In genomic region chr14:89063971-89064370, GRCm38 (mm10) we compare ENCODE assay signal across 25 mouse cellular contexts.
"Had no signal": no experiment of that assay in that cellular context is flagged by ENCODE, and none has a peak within 500 bp of the region (broad histone marks: within the 10 kb centered on the region; RNA-seq: fewer than 3 reads in every experiment).

No protein-coding gene starts in this region.

- H3K27ac ChIP-seq: heart, adult 2 months; heart, embryonic 13.5 days; heart, embryonic 15.5 days; hindbrain, embryonic 13.5 days; hindbrain, embryonic 15.5 days; hindbrain, postnatal 0 days; kidney, embryonic 15.5 days; kidney, postnatal 0 days; layer of hippocampus, adult 2 months; left cerebral cortex, adult 2 months; limb, embryonic 10.5 days; limb, embryonic 12.5 days had no signal

- H3K4me1 ChIP-seq: heart, embryonic 13.5 days; heart, embryonic 15.5 days; hindbrain, embryonic 13.5 days; hindbrain, embryonic 15.5 days; kidney, embryonic 15.5 days; limb, embryonic 10.5 days; limb, embryonic 12.5 days had no signal

- H3K4me2 ChIP-seq: heart, embryonic 11.5 days; heart, embryonic 13.5 days; heart, embryonic 15.5 days; hindbrain, embryonic 13.5 days; hindbrain, embryonic 15.5 days; kidney, embryonic 15.5 days; limb, embryonic 12.5 days; liver, embryonic 11.5 days had no signal

- H3K9ac ChIP-seq: forebrain, postnatal 0 days; heart, embryonic 13.5 days; heart, embryonic 15.5 days; hindbrain, embryonic 13.5 days; hindbrain, embryonic 15.5 days; kidney, embryonic 15.5 days; limb, embryonic 12.5 days had no signal

- H3K36me3 ChIP-seq: heart, embryonic 13.5 days; heart, embryonic 15.5 days; hindbrain, embryonic 13.5 days; hindbrain, embryonic 15.5 days; kidney, embryonic 15.5 days; limb, embryonic 10.5 days; limb, embryonic 12.5 days had no signal

- H3K4me3 ChIP-seq: heart, adult 2 months; heart, embryonic 13.5 days; heart, embryonic 15.5 days; hindbrain, embryonic 13.5 days; hindbrain, embryonic 15.5 days; kidney, embryonic 15.5 days; layer of hippocampus, adult 2 months; left cerebral cortex, adult 2 months; limb, embryonic 10.5 days; limb, embryonic 12.5 days had no signal

- ATAC-seq: forebrain, postnatal 0 days; hindbrain, postnatal 0 days had no signal

- DNase-seq: forebrain, postnatal 0 days; gastrocnemius, postnatal 14 days; gastrocnemius, postnatal 36 days; heart, adult 11 months; heart, adult 2 months; heart, postnatal 14 days; heart, postnatal 36 days; kidney, adult 11 months; kidney, adult 2 months; kidney, adult 9 months; kidney, postnatal 14 days; kidney, postnatal 36 days had no signal

- H3K27me3 ChIP-seq: heart, embryonic 13.5 days; heart, embryonic 15.5 days; hindbrain, embryonic 13.5 days; hindbrain, embryonic 15.5 days; kidney, embryonic 15.5 days; limb, embryonic 12.5 days had no signal

- H3K9me3 ChIP-seq: heart, embryonic 13.5 days; heart, embryonic 15.5 days; hindbrain, embryonic 13.5 days; hindbrain, embryonic 15.5 days; kidney, embryonic 15.5 days; limb, embryonic 10.5 days; limb, embryonic 12.5 days had no signal
